Mouse (Mus musculus) 3134 (cell line): ENCODE results near the gene Map3k10.
A peak's percentile ranks its signal among the peaks of the same experiment; 100 is the strongest.

Experiments
- DNase-seq: peaks from one replicate; pipeline ENCODE4 v3.0.0-alpha.2; 2011; ENCODE audit warnings: low spot score; ENCODE audit not compliant: insufficient read length; ENCODE audit errors: extremely low read depth

Map3k10 gene

DNA sequence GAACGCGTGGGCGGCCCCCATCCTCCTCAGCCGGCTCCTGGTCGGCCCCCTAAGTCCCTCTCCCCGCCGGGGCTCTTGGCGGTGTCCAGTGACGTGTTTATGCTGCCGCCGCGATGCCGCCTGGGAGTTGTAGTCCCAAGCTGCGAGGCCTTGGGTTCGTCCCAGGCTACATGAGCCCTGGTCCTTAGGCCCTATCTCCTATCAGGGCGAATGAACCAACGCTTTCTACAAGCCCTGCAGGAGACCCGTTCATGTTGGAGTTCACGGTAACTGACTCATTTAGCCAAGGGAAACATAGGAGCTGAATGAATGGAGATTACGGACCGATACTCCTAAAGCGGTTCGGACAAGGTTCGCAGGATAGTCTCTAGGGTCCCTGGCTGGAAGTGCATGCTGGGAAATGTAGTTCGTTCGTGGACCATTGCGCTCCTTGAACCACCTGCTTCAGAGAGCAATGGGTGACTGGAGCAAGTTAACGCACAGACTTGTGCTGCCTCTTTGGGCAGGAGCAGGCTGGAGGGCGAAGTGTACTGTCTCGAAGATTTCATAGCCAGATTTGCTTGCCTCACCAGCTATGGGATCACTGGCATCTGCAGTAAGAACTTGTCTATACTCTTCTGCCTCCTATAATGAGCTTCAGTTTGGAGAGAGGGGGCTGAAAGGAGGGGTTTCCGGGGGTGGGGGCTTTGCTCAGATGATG is at the start of gene Map3k10:
TSS of gene Map3k10 (minus strand) at position 77 of the 700 bp plus-strand sequence.
- peak; percentile 87 for DNase-seq

DNA sequence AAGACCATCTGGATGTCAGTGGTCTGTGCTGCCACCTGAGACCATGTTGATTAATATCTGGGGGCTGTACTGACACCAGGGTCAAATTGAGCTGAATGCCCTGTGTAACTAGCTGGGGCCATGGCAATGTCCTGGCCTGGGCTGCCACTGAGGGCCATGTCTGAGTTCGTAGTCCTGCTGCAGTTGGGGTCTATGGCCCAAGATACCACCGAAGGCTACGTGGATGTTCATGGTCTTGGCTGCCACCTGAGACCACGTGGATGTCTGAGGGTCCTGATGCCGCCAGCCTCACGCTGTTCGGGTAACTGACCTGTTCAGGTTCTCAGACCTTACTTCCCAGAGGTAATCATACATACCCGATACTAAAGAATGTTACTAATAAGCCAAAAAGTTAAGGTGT is 47.6 kb upstream of the Map3k10 start:
- no peak for DNase-seq

GRCm38 (mm10) chr7:27710402-27710801 is 36.0 kb upstream of the Map3k10 start:
- no peak for DNase-seq

GRCm38 (mm10) chr7:27696711-27697110 is 22.3 kb upstream of the Map3k10 start:
- no peak for DNase-seq

GRCm38 (mm10) chr7:27691076-27691475 is 16.7 kb upstream of the Map3k10 start:
- no peak for DNase-seq

- DNase-seq, result no peak
Measured at GRCm38 (mm10) chr7:27688815-27689612, 14.6 kb upstream of the Map3k10 start, which contains the start of gene Zfp607b. TSS of gene Zfp607b (plus strand) at chr7:27689340.

DNA sequence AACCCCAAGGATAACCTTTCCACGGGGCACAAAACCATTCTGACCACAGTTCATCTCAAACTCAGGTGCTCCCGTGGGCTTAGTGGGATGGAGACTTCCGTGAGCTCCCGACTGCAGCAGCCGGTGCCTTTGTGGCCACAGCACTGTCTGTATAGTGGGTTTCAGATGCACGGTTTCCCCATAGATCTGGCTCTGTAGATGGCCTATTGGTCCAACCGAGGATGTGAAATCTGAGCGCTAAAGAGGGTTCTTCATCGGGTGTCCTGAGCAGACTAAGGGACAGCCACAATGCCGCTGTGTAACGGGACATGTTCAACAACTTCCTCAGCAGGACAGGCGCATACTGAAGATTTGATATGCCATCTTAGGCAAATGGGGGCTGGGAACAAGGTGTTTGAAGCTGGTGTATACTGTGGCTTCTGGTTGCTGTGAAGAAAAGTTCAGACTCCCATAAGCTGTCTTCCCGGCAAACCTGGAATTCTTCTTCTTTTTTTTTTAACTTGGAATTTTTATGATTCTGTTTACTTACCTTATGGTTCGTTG is 13.9 kb upstream of the Map3k10 start:
- no peak for DNase-seq

GRCm38 (mm10) chr7:27687836-27688235 is 13.4 kb upstream of the Map3k10 start:
- DNase-seq, result no peak

GRCm38 (mm10) chr7:27687043-27687442 is 12.6 kb upstream of the Map3k10 start:
- no peak for DNase-seq

- no peak for DNase-seq
Measured at GRCm38 (mm10) chr7:27685681-27686080, 11.3 kb upstream of the Map3k10 start.

DNA sequence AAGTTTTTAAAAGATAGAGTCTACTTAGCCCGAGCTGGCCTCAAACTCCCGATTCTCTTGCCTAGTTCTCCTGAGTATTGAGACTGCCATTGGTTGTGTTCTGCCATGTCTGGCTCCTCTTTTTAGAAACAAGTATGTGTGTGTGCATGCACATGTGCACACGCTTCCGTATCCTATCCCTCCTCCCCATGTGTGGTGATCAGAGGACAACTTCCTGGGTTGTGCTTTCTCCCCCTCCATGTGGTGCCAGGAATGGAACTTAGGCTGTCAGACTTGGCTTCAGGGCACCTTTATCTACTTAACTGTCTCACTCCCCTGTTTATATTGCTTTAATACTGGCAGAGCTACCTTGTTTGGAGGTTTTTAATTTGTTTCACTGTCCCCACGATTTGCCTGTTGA is 10.8 kb upstream of the Map3k10 start:
- DNase-seq, result no peak

DNA sequence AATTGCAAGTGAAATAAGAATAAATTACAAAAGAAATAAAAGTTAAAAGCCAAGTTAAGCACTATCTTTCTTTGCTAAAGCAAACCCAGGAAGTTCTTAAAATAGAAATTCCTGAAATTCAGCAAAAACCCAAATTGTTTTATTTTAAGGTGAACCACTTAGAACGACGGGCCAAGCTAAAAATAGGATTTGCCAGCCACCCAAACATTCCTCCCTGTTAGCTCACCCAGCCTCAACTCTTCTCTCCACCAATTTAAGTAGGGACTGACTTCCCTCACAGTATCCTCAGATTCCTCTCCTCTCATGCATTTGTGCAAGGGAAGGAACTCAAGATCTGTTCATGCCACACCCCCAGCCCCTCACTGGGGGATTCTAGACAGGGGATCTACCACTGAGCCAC is 8.8 kb upstream of the Map3k10 start:
- no peak for DNase-seq

DNA sequence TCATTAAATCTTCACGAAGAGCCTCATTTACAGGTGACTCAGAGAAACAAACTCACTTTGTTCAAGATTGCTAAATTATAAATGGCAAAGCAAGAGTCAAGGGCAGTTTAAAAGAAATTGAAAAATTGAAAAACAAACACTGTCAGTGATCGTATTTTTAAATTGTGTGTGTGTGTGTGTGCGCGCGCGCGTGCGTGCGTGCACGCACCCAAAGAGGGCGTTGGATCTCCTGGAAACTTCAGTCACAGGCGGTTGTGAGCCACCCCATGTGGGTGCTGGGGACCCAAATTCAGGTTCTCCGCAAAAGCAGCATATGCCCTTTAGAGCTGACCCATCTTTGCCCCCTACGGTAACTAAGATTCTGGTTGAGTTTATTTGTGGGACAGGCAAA is 819 bp upstream of the Map3k10 start:
- no peak for DNase-seq

GRCm38 (mm10) chr7:27674195-27674521 is 240 bp downstream of the Map3k10 start:
- no peak for DNase-seq

GRCm38 (mm10) chr7:27673575-27674131 is 745 bp downstream of the Map3k10 start:
- no peak for DNase-seq

- DNase-seq, result no peak
Measured at GRCm38 (mm10) chr7:27673064-27673574, 1.3 kb downstream of the Map3k10 start.

DNA sequence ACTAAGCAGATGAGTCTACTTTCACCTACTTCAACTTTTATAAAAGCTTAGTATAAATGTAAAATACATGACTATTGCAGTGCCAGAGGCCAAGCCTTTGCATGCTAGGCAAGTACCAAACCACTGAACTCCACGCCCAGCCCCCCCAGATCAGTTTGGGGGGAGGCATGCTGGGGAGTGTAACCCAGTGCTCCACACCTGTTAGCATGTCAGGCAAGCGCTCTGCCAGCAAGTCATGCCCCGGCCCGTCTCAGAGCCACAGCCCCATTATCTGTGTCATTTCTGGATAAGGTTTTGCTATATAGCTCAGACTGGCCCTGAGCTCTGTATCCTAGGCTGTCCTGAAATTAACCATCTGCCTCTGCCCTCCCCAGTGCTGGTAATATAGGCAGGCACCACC is 12.4 kb downstream of the Map3k10 start:
- no peak for DNase-seq

DNA sequence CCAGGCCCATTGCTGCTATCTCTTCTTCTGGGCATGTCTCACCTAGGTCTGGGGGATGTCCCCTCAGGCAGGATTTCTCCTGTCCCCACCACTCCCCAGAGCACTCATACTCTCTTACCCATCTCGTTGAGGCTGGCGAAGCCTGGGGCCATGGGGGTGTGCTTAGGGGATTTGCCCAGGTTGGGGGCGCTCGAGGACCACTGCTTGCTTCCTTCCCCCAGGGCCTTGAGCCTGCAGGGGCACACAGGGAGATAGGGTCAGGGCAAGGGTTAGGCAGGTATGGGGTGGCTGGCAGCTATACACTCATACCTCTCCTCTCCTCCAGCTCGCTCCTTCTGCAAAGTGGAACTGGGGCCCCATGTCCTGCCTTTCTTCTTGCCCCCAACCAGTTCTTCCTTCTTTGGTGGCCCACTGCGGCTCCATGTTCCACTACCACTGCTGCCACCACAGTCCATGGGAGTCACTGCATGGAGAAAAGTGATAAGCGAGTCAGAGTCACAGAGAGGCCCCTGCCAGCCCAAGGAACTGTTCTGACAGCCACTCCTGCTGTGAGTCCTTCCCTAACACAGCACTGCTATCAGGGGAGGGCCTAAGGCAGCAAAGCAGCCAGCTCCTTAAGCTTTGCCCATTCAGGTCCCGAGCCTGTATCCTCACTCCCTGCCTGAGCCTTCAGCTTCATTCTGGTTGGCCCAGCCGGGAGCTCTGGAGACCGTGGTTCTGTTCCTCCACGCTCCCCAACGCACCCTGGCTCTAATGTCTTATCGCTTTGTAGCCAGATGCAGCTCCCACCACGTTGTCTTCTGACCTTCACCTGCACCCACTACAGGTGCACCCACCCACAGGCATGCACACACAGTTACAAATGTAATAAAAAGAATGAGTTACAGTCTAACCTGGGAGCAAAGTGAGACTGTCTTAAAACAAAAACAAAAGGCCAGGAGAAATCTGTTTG is 15.4 kb downstream of the Map3k10 start:
- no peak for DNase-seq

DNA sequence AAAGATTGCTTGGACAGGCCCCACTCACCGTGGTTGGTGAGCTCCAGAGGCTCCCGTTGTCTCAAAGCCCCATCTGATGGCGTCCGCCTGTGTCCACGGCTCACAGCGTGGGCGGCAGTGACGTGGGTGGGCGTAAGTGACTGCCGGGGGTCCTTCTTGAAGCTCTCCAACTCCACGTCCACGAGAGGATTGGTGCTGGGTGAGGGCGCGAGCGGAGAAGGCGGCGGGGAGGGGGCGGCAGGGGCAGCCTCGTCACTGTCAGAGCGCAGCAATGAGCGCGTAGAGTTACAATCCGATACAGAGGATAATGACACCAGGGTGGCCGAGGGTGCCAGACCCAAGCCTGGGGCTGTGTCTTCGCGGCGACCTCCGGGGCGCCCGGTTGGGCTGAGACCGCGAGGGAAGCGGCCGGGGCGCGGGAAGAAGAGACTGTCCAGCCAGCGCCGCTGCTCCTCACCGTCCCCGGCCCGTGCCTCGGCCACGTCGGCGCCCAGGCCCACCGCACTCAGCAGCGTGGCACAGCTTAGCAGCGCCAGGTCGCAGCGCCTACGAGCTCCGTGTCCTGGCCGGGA is 16.5 kb downstream of the Map3k10 start:
- no peak for DNase-seq

- no peak for DNase-seq
Measured at GRCm38 (mm10) chr7:27656600-27656999, 17.8 kb downstream of the Map3k10 start.
